Mouse (Mus musculus) spleen, adult 12 weeks (tissue): ENCODE data around the gene 1700010I14Rik.

Experiments used
- DNase-seq: peaks from one replicate; pipeline ENCODE4 v3.0.0; 2022; ENCODE audit warnings: low spot score

Gene 1700010I14Rik

GRCm38 (mm10) chr17:8988119-8988807, at the start of gene 1700010I14Rik:
Gene 1700010I14Rik (plus strand): TSS chr17:8988333.
- peak; percentile 51 for DNase-seq

GRCm38 (mm10) chr17:8951588-8951987, 36.5 kb upstream of the 1700010I14Rik start:
- DNase-seq, result no peak

GRCm38 (mm10) chr17:8952951-8953350, 35.2 kb upstream of the 1700010I14Rik start:
- no peak for DNase-seq

- no peak for DNase-seq
Observed at GRCm38 (mm10) chr17:8958125-8958524, 30.0 kb upstream of the 1700010I14Rik start.

GRCm38 (mm10) chr17:8960386-8960785, 27.7 kb upstream of the 1700010I14Rik start:
- DNase-seq, result no peak

GRCm38 (mm10) chr17:8961097-8961496, 27.0 kb upstream of the 1700010I14Rik start:
- no peak for DNase-seq

- DNase-seq, result no peak
Observed at GRCm38 (mm10) chr17:8961644-8962043, 26.5 kb upstream of the 1700010I14Rik start.

GRCm38 (mm10) chr17:8965177-8965576, 23.0 kb upstream of the 1700010I14Rik start:
- no peak for DNase-seq

GRCm38 (mm10) chr17:8972152-8972854, 15.8 kb upstream of the 1700010I14Rik start:
- DNase-seq, result no peak

- no peak for DNase-seq
Observed at GRCm38 (mm10) chr17:8973331-8973730, 14.8 kb upstream of the 1700010I14Rik start.

- DNase-seq, result no peak
Observed at GRCm38 (mm10) chr17:8974423-8974822, 13.7 kb upstream of the 1700010I14Rik start.

GRCm38 (mm10) chr17:8974823-8975397, 13.2 kb upstream of the 1700010I14Rik start:
- DNase-seq, result no peak

GRCm38 (mm10) chr17:8976745-8977144, 11.4 kb upstream of the 1700010I14Rik start:
- no peak for DNase-seq

- DNase-seq, result no peak
Observed at GRCm38 (mm10) chr17:8977271-8977670, 10.9 kb upstream of the 1700010I14Rik start.

GRCm38 (mm10) chr17:8983576-8983975, 4.6 kb upstream of the 1700010I14Rik start:
- no peak for DNase-seq

GRCm38 (mm10) chr17:8985714-8986113, 2.4 kb upstream of the 1700010I14Rik start:
- DNase-seq, result no peak

GRCm38 (mm10) chr17:8986551-8986950, 1.6 kb upstream of the 1700010I14Rik start:
- DNase-seq, result no peak

- DNase-seq, result no peak
Observed at GRCm38 (mm10) chr17:8987369-8987768, 764 bp upstream of the 1700010I14Rik start.

GRCm38 (mm10) chr17:8991160-8991559, 3.0 kb downstream of the 1700010I14Rik start:
- no peak for DNase-seq

GRCm38 (mm10) chr17:8995344-8995743, 7.2 kb downstream of the 1700010I14Rik start:
- DNase-seq, result no peak

- DNase-seq, result no peak
Observed at GRCm38 (mm10) chr17:9002438-9002837, 14.3 kb downstream of the 1700010I14Rik start.

GRCm38 (mm10) chr17:9004516-9004915, 16.4 kb downstream of the 1700010I14Rik start:
- DNase-seq, result no peak
